Mouse (Mus musculus) c-Kit-positive CD71-positive TER-119-negative erythroid progenitor cells, embryonic 14.5 days (primary cell): ENCODE results near the gene Nhsl2.
"Not testable (repeated sequence)": the region's sequence is repeated elsewhere in the genome, so short reads cannot be mapped to it uniquely, and the experiment has no call there.

Experiments used
- DNase-seq: peaks from one replicate; pipeline ENCODE4 v3.0.0-alpha.2; 2013; ENCODE audit warnings: low read depth

The Nhsl2 gene

DNA sequence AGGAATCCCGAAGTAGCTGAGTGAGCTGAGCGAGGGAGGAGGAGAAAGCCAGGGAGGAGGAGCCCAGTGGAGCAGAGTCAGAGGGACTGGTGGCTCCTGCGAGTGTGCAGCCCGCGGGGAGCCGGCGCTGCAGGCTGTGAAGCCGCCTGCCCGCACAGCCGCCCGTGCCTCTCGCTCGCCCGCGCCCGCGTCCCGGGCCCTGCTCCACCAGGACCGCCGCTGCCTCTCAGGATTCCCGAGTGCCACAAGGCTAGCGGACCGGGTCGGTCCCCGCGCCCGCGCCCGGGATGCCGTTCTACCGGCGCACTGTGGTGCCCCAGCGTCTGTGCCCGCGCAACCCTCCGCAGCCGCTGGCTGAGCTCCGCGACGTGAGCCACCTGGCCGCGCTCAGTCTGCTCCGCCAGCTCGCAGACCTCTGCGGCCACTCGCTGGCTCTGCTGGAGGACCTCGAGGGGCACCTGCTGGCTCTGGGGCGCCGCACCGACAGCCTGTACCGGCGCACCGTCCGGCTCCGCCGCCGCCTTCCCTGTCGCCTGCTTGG is at the start of gene Nhsl2:
Gene Nhsl2 (plus strand): TSS at position 105 of the 541 bp plus-strand sequence.
- no peak for DNase-seq

DNA sequence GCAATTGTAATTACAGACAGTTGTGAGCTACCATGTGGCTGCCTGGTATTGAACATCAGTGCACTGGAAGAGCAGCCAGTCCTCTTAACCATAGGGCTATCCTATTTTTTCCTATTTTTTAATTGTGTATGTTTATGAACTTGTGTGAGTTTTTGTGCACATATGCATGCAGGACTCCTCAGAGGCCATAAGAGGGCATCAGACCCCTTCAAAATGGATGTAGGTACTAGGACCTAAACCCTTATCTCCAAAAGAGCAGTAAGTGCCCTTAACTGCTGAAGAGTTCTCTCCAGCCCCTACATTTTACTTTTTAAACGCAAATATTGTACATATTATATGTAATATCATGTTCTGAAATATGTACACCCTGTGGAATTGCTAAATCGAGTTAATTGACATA is 43.7 kb upstream of the Nhsl2 start:
- DNase-seq = no peak

DNA sequence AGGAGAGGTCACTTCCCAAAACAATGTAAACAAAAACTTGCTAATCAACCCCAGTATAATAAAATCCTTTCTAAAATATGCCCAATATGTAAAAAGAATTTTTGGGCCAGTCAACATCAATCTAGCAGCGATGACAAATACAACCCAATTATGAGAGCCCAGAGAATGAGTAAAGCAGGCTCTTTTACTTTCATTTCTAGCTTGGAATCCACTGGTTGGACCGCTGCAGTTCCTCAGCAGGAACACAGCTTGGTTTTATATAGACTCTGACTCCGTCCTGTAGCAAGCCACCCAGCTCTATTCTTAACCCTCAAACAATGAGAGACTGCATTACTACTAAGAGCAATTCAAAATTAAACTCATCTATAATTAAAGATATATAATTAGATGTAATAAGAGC is 37.4 kb upstream of the Nhsl2 start:
- DNase-seq = no peak

DNA sequence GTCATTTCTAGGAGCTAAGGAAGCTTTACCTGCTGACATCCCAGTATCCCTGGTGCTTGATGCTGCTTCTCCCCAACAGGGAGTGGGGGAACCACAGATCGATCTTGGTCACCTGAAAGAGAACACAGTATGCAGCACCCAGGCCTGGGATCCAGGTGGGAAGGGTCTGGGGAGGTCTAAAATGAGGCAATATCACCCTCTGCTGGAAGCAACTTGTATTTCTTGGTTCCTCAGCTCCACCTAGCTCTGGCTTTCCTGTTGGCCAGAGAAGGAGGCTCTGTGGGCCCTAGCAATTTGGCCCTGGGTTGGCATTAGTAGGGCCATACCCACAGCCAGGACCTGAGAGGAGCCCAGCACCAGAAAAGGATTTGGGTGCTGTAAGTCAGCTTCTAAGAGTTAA is 30.0 kb upstream of the Nhsl2 start:
- DNase-seq = no peak

DNA sequence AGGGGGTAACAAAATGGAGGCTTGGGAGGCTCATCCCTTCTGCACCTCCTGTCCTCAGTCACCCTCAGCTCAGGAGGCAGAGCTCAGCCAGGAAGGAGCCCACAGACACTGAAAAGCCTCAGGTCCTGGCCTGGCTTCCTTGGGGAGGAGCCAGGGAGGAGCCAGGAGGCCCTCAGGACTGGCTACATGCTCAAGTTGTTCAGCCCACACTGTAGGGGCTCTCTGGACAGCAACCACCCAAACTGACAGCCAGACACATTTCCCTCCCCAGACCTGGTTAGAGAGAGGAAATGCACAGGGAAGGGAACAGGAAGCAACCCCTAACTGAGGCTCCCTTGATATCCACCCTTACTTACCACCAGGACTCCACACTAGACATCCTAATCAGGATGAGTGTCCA is 29.2 kb upstream of the Nhsl2 start:
- DNase-seq = not testable (repeated sequence)

DNA sequence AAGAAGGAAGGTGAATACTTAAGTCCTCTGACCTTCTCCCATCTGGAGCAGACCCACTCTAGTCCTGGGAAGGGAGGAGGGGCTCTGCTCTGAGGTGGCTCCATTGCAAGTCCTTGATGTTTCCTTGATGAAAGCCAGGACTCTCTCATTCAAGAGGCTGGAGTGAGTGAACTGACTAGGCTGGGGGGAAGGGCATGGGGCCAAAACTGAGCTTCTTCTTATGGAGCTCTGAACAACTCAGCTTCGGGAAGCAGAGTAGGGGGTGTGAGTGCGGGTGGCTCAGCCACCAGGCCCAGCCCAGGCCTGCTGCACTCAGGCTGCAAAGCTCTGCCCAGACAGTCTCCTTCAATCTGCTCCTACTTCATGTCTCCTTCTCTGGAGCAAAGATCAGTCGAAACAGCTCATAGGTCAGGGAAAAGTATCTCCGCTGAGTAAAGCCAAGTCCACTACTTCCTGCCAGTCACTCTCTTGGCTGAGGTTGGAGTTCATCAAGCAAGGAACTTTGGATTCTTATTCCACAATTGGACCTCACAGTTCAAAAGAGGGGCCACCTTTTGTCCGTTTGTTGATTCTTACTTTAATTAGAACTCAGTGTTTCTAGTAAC is 1.9 kb upstream of the Nhsl2 start:
- DNase-seq = no peak

DNA sequence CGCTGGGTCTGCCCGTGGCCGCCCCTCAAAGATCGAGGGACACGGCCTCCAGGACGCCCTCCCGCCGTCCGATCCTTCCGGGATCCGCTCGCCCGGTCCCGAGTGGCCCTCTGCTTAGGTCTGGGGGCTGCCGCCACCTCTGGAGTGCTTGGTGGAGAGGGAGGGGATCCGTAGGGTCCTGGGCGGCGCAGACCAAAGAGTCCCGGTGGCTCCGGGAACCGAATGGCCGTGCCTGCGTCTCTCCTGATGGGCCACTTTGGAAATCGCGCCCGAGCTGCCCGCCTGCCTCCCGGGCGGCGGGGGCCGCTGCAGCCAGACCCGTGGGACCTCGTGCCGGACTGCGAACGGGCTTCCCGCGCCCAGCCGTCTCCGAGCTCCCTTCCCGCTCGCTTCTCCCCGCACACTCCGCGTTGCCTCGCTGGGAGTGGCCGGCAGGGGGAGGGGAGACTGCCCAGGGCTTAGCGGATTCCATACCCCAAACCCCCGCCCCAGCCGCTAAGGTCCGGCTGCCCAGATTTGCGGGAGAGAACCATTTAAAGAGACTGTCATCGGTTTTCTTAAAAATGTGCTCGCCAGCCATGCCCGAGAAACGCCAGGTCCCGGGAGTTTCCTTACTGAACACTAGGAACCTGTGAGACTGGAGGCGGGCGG is 841 bp downstream of the Nhsl2 start:
- no peak for DNase-seq

DNA sequence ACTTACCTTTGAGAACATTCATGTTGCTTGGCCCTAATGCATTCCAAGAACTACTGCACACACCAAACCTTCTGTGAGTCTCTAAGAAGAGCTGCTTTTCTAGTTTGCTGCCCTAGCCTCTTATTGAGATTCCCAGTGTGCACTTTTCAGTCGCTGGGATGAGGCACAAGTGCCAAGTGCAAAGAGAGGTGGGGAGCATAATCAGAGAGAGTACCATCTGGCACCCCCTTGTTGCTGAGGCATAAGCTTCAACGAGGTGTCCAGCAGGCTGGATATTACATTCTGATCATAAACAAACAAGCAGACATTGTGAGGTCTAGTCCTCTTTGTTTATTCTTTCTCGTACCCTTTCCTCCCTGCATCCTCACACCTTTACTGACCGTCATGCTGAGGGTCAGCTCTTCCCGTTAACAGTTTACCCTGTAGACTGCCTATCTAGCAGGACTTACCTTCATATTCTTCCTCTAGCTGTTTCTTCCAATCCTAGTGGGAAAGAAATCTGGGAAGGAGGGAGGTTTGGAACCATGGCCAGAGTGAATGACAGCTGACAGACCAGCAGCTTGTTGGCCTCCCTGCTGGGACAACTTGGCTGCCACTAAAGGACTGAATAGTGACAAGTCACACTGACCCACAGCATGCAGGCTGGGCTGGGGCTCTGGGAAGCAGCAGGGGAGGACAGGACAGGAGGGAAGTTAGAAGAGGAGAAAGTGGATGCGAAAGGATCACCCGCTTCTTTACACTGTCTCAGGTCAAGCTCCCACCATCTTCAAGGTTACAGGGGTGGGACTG is 2.6 kb downstream of the Nhsl2 start:
- no peak for DNase-seq

DNA sequence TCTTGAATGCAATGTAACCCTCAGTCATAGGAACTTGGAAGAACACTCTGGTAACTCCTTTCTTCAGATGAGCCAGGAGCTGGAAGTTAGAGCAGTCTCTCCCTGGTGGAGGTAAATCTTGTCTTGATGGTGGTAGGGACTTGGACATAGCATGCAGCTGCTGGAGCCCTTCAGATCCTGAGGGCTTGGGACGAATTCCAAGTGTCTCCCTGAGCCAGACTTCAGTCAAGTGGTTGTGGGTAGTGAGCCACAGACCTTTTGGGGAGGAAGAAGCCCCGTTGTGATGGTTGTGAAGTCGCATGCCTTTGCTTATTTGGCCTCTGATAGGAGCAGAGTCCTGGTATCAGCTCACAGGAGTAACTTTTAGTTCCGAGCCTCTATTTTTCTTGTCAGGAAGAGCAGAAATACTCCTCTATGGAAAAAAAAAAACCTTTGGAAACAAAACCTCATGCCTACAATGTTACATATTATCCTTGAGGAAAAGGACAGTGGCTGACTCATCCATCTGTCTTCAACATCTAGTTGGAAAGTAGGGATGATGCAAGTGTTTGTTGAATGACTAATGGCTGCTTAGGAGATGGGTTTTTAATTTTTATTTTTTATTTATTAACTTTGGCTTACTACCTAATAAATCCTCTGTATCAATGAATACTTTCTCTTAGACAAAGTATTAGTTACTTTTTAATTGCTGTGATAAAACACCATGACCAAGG is 14.6 kb downstream of the Nhsl2 start:
- DNase-seq = no peak

DNA sequence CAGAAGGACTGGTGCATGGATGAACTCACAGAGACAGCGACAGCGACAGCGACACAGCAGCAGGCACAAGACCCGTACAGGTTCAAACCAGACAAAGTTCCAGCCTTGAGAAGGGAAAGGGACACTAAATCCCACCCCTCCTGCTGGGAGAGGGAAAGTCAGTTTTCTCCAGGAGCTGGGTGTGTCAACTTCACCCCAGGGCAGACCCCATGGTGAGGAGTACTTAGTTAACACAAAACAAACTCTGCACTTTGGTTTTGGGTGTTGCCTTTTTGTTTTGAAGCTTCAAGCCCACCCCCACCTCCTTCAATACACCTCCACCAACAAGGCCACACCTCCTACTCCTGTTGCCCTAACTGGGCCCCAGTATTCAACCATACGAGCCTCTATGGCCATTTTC is 15.6 kb downstream of the Nhsl2 start:
- DNase-seq = no peak

DNA sequence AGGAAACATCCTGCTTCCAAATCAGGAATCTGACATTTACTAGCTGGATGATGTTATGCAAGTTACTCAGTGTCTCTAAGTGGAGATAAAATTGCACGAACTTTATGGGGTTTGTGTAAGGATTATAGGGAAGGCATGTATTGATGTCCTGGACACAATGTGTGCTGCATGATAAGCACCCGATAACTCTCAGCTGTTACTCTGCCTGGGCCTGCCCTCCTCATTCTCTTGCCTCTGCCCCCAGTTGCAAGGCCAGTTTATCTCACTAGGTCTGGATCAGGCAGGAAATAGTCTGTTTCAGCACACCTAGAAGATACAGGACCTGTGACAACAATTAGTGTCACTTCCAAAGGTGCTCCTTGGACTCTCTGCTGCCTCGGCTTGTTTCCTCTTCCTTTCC is 25.0 kb downstream of the Nhsl2 start:
- DNase-seq = peak; percentile 17

DNA sequence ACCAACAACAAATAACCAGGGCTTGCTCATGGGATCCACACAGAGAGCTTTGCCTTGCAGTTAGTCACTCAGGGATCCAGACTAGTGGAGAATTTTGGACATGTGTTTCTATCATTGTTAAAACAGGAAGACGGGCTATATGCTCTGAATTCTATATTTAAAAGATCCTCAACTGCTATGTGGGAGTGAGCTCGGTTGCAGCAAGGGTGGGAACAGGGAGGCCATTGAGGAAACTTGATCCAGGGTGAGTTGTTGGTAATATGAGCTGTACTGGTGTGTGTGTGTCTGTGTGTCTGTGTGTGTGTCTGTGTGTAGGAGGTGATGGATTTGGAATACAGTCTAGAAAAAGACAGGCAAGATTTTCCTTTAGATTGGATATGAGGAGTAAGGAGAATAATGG is 25.7 kb downstream of the Nhsl2 start:
- DNase-seq = no peak

DNA sequence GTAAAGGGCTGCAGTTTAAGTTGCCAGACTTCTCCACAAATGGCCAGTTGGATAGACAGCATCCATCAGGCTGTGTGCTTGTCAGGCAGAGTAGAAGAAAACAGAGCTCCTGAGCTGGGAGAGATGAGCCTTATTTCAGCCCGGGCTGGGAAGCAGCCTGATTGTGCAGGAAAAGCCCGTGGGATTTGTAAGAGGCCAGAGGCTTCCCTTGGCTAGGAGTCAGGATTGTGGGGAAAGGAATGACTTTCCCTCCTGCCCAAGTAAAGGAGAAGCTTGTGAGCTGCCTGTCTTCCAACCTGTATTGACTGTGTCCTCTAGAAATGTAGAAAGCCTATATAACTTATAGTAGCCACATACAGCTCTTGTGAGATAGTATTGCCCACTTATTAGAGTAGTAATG is 27.0 kb downstream of the Nhsl2 start:
- no peak for DNase-seq

DNA sequence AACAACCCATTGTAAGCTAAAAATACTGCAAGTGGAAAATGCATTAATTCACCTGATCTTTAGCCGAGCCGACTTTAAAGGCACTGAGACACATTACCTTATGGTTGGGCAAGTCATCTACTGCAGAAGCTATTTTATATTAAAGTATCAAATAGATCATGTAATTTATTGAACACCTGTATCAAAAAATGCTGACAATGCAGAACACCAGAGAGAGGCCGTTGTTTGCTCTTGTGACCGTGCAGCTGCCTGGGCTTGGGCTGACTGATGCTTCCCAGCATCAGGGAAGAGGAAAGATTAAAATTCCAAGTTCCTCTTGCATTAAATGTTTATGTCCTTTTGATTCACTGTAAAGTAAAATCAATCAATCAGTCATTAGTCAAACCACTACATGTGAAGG is 28.7 kb downstream of the Nhsl2 start:
- no peak for DNase-seq

DNA sequence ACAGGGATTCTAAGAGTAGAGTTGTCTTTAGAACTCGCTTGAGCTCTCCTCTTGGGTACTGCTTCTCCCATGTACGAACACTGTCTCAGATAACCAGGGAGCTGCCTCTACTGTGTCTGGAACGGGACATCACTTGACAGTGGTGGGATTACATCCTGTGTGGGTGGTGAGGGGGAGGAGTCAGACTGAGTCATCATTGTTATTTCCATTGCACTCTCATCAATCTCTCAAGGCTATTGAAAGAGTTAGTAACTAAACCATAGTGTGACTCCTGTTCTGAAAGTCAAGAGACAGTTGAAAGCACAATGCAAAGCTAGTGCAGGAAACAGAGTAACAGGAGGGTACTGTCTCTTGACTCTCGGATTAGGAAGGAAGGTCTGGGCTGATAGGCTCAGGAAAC is 29.4 kb downstream of the Nhsl2 start:
- no peak for DNase-seq

DNA sequence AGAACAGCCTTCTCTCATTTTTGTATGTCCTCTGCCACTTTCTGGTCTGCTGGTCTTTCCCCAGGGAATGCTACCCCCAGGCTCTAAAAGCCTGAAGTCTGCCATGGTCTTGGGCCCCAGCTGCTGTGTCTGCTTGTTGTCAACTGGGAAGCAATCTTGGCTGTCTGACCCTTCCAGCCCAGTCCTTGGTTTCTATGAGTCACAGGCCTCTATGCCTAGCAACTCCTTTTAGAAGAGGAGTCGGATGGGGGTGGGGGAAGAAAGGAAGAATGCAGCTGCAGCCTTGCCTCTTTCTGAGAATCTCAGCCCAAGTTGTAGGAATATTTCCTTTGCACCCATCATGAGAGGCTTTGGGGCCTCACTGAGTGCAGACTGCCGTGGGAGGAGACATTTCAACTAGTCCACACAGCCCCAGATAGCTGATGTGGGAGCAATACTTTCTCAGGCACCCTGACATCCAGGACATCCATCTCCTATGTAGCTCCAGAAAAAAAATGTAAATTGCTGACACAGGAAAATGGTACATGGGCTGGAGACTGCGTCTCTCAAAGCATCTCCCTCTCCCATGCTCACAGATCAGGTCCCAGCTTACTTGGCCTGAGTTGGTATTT is 33.1 kb downstream of the Nhsl2 start:
- no peak for DNase-seq

DNA sequence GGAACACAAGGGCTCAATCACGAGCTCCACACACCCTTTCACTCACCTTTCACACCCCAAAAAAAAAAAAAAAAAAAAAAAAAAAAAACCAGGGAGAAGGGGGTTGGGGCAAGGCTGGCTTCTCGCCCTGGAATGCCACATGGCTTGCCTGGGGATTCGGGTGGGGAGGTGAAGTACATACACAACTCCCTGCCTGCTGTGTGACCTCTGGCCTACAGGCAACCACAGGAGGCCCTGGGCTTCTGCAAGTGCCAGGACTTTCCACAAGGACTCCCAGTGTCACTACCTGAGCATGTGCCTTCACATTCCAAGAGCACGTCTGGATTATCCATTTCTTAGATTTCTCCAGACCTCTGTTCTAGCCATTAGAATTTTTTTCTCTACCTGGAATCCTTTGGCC is 40.2 kb downstream of the Nhsl2 start:
- no peak for DNase-seq

DNA sequence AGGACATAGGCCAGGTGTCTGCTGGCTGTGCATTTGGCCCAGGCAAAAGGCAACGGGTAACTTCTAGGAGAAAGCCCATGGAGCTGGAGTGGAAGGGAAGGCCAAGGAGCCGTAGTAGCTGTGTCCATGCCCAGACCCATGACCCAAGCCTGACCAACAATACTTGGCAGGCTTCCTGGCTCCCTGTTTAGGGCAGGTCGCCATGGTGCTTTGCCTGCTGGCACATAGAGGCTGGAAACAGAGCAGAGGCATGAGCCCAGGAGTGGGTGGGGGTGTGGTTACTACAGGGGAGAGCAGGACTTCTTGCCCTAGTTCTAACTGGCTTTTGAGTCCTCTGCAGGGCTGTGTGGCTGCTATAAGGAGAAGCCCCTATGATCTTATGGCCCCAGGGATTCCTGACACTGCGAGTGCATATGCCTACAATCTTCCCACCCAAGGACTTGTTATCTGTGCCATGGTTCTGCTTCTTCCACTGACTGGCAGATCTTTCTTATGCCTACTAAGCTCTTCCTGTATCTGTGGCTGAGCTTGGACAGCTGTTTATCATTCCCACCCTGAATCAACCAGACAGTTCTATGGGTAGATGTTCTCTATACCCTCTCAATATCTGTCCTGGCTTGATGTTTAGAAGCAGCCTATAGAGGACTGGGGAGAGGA is 40.8 kb downstream of the Nhsl2 start:
- DNase-seq = no peak

DNA sequence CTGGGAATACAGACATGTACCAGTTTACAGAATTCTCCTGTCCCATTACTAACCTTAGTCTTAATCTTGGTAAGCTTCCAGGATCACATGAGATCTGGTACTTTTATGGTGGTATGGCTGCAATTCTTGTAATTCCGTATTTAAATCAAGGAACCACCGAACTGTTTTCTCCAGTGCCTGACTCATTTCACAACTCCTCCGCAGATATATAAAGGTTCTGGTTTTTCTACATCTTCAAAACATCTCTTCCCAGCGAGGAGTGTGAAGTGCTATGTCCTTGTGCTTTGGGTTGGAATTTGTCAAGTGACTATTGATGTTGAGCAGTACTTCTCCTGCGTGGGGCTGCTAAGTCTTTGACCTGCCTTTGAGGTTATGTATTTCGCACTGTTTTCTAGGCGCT is 44.6 kb downstream of the Nhsl2 start:
- DNase-seq = no peak

DNA sequence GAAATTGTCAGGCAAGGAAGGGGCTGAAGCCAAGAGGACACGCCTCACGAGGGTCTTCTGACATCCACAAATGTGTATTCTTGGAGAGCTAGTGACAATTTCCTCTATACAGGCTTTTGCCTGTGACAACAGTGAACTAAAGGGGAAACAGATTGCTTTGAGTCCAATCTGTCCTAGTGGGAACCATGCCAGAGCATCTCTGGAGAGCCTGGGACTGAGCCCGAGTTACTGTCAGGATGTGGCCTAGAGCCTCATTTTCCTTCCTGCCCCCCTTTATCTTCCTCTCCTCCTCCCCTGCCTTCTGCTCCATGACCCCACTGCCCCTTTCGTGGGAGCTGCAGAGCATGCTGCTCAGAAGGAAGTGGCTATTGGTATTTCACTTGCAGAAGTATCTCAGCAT is 49.2 kb downstream of the Nhsl2 start:
- no peak for DNase-seq

DNA sequence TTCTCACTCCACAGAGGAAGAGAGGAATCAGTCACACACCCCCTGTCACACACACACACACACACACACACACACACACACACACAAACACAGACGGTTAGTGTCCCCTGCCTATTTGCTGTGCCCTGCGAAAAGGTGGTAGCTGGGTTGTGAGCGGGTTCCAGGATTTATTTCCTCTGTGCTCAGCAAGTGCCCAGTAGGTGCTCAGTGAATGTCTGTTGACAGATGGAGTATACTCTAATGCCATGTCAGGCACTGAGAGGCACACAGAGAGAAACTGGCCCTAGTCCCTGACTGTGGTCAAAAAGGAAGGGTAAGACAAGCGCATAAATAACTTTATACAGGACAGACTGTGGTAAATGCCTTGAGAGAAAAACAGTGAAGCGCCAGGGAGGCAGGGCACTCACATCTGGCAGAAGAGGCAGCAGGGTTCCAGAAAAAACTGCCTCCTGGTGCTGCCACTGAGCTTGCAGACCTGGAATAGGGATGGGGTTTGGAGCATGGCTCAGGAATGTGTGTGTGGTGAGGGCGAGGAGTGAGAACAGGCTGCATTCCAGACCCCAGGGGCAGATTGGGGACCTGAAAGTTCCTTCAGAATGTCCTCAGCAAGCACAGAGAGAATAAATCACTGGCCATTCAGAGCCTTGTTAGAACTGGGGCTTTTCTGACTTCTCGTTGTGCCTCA is 52.8 kb downstream of the Nhsl2 start:
- DNase-seq = no peak
